Mouse (Mus musculus): ENCODE results near the gene Fam181a.

DNA sequence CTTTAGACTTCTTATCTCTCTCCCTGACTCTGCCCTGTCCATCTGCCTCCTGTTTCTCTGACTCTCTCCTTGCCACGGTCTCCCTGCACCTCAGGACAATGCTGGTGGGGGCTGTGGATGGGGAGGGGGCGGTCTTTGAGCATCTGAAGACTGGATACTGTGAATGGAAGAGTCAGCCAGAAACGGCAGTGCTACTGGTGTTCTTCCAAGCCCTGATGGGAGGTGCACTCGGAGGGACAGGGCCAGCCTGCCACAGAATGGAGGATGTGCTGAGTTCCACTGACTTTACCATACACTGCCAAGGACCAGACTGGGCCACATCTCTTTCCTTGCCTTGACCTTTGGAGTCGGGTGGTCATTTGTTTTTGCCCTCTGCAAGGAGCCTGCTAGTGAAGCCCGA lies 27.8 kb upstream of the Fam181a start:
- no peak for TF ChIP-seq CTCF (conservative IDR thresholded peaks at IDR 0.05; ENCODE audit: low read length)
- TF ChIP-seq POU5F1 (IDR thresholded peaks at IDR 0.05; ENCODE audit: borderline replicate concordance, low read length), result no peak
- no peak for TF ChIP-seq NANOG (IDR thresholded peaks at IDR 0.05; ENCODE audit: borderline replicate concordance, low read length)

Data from E14TG2a.4 (cell line).